Mouse (Mus musculus) heart, embryonic 15.5 days (tissue): ENCODE measurements at regions not wholly inside any gene's neighbourhood (a gene's known extent, or its start where the extent isn't known, plus 50 kb on each side); places are given as distances from the start of the nearest gene placed in this dataset.
"Not testable (repeated sequence)": the region's sequence is repeated elsewhere in the genome, so short reads cannot be mapped to it uniquely, and the experiment has no call there.

ENCODE experiments used
- ATAC-seq: fragments of 200-750 bp; cut with Nextera tagmentation; replicated peaks from 2 replicates; pipeline ENCODE4 v1.8.0; 2017; ENCODE audit warnings: low read depth, moderate TSS enrichment; ENCODE audit not compliant: insufficient number of reproducible peaks, insufficient read depth, low FRiP score
- H3K27ac ChIP-seq: fragments of 300-500 bp; sonication (generic); 2 replicates; pipeline ENCODE4 v1.5.1; 2015; ENCODE audit warnings: mild to moderate bottlenecking, inconsistent platforms
- H3K27me3 ChIP-seq: fragments of 300-500 bp; sonication (generic); 2 replicates; pipeline ENCODE4 v1.6.1; 2015; ENCODE audit warnings: inconsistent platforms
- H3K36me3 ChIP-seq: fragments of 300-500 bp; sonication (generic); 2 replicates; pipeline ENCODE4 v1.6.1; 2015; ENCODE audit warnings: mild to moderate bottlenecking, inconsistent platforms
- H3K4me1 ChIP-seq: fragments of 300-500 bp; sonication (generic); replicated peaks from 2 replicates; pipeline ENCODE4 v1.6.1; 2015; ENCODE audit warnings: inconsistent platforms
- H3K4me2 ChIP-seq: fragments of 300-500 bp; sonication (generic); 2 replicates; pipeline ENCODE4 v1.6.1; 2015; ENCODE audit warnings: inconsistent platforms, mild to moderate bottlenecking, moderate library complexity
- H3K4me3 ChIP-seq: fragments of 300-500 bp; sonication (generic); 2 replicates; pipeline ENCODE4 v1.5.1; 2015; ENCODE audit warnings: mild to moderate bottlenecking, inconsistent platforms
- H3K9ac ChIP-seq: fragments of 300-500 bp; sonication (generic); 2 replicates; pipeline ENCODE4 v1.6.1; 2015; ENCODE audit warnings: mild to moderate bottlenecking, inconsistent platforms
- H3K9me3 ChIP-seq: fragments of 300-500 bp; sonication (generic); replicated peaks from 2 replicates; pipeline ENCODE4 v1.6.1; 2016; ENCODE audit warnings: inconsistent platforms
- WGBS: fragments of 180-500 bp; shearing (Covaris S2); methylation state at CpG from one replicate; pipeline ENCODE4 v1.1.7; 2015; ENCODE audit warnings: mixed read lengths; 5-methylcytosine and 5-hydroxymethylcytosine counted together

- no peaks in the 10 kb centered on the region for H3K36me3 ChIP-seq
- H3K4me3 ChIP-seq = no peak overlapping the region
- no peak overlapping the region for H3K4me2 ChIP-seq
- H3K27ac ChIP-seq = no peak overlapping the region
- ATAC-seq = no peak
- no peaks in the 10 kb centered on the region for H3K4me1 ChIP-seq
- no peaks in the 10 kb centered on the region for H3K27me3 ChIP-seq
- no peak overlapping the region for H3K9ac ChIP-seq
- H3K9me3 ChIP-seq = no peaks in the 10 kb centered on the region
- WGBS = 63% methylated on average over 1 of the region's 1 CpGs
Measured at GRCm38 (mm10) chr10:43674749-43675148, 96.7 kb downstream of the Cd24a start.

GRCm38 (mm10) chr10:43675495-43675894 is 97.4 kb downstream of the Cd24a start:
- not testable (repeated sequence) for H3K4me1 ChIP-seq, H3K4me3 ChIP-seq, ATAC-seq, H3K9me3 ChIP-seq, H3K36me3 ChIP-seq, H3K27ac ChIP-seq, H3K27me3 ChIP-seq, H3K4me2 ChIP-seq, H3K9ac ChIP-seq
- WGBS = 67% methylated on average over 1 of the region's 1 CpGs

GRCm38 (mm10) chr10:43676289-43676688 is 98.2 kb downstream of the Cd24a start:
- H3K27ac ChIP-seq = no peak overlapping the region
- no peaks in the 10 kb centered on the region for H3K27me3 ChIP-seq
- no peak overlapping the region for H3K9ac ChIP-seq
- no peak for ATAC-seq
- WGBS = 68% methylated on average over 5 of the region's 5 CpGs
- no peak overlapping the region for H3K4me2 ChIP-seq
- no peaks in the 10 kb centered on the region for H3K4me1 ChIP-seq
- no peak overlapping the region for H3K4me3 ChIP-seq
- no peaks in the 10 kb centered on the region for H3K9me3 ChIP-seq
- no peaks in the 10 kb centered on the region for H3K36me3 ChIP-seq

- Histone ChIP-seq H3K4me1 (peaks cover 5% of the 10 kb centered on the region), H3K9ac (no peak overlapping the region), H3K36me3 (no peaks in the 10 kb centered on the region), H3K27ac (no peak overlapping the region), H3K9me3 (no peaks in the 10 kb centered on the region), H3K27me3 (no peaks in the 10 kb centered on the region), H3K4me2 (no peak overlapping the region), H3K4me3 (no peak overlapping the region)
- 48% methylated on average over 12 of the region's 12 CpGs for WGBS
- no peak for ATAC-seq
Measured at GRCm38 (mm10) chr10:43684247-43685033, 106.4 kb downstream of the Cd24a start.

GRCm38 (mm10) chr10:43689161-43689913 is 111.3 kb downstream of the Cd24a start:
- 0 out of 2 replicates have a peak overlapping the region, but pooled peaks have one; percentile 0 for H3K4me3 ChIP-seq
- 11% methylated on average over 10 of the region's 10 CpGs for WGBS
- H3K36me3 ChIP-seq = no peaks in the 10 kb centered on the region
- H3K27me3 ChIP-seq = no peaks in the 10 kb centered on the region
- no peaks in the 10 kb centered on the region for H3K9me3 ChIP-seq
- H3K9ac ChIP-seq = no peak overlapping the region
- peak overlapping the region; percentile 41 for H3K4me2 ChIP-seq
- H3K4me1 ChIP-seq = peaks cover 16% of the 10 kb centered on the region
- no peak for ATAC-seq
- no peak overlapping the region for H3K27ac ChIP-seq

- WGBS = 31% methylated on average over 8 of the region's 8 CpGs
- no peaks in the 10 kb centered on the region for H3K9me3 ChIP-seq
- no peaks in the 10 kb centered on the region for H3K36me3 ChIP-seq
- H3K27ac ChIP-seq = no peak overlapping the region
- H3K27me3 ChIP-seq = no peaks in the 10 kb centered on the region
- peaks cover 22% of the 10 kb centered on the region for H3K4me1 ChIP-seq
- no peak overlapping the region for H3K9ac ChIP-seq
- H3K4me2 ChIP-seq = peak overlapping the region; percentile 41
- ATAC-seq = no peak
- H3K4me3 ChIP-seq = no peak overlapping the region
Measured at GRCm38 (mm10) chr10:43689914-43690316, 111.8 kb downstream of the Cd24a start.

- Histone ChIP-seq H3K4me1 (peaks cover 21% of the 10 kb centered on the region), H3K9ac (no peak overlapping the region), H3K36me3 (no peaks in the 10 kb centered on the region), H3K4me2 (no peak overlapping the region), H3K9me3 (no peaks in the 10 kb centered on the region), H3K4me3 (no peak overlapping the region), H3K27ac (no peak overlapping the region), H3K27me3 (no peaks in the 10 kb centered on the region)
- no peak for ATAC-seq
- 35% methylated on average over 5 of the region's 5 CpGs for WGBS
Measured at GRCm38 (mm10) chr10:43693974-43694373, 115.9 kb downstream of the Cd24a start.

GRCm38 (mm10) chr10:43694508-43694907 is 116.4 kb downstream of the Cd24a start:
- Histone ChIP-seq H3K4me2 (no peak overlapping the region), H3K27ac (no peak overlapping the region)
- no peak for ATAC-seq

GRCm38 (mm10) chr10:43695470-43695869 is 117.4 kb downstream of the Cd24a start:
- Histone ChIP-seq H3K4me1 (peaks cover 13% of the 10 kb centered on the region), H3K9ac (no peak overlapping the region), H3K4me2 (no peak overlapping the region), H3K27ac (no peak overlapping the region), H3K36me3 (no peaks in the 10 kb centered on the region), H3K27me3 (no peaks in the 10 kb centered on the region), H3K4me3 (no peak overlapping the region), H3K9me3 (no peaks in the 10 kb centered on the region)
- WGBS = 76% methylated on average over 10 of the region's 10 CpGs
- no peak for ATAC-seq

More at GRCm38 (mm10) chr10:43694508-43694907, 116.4 kb downstream of the Cd24a start:
- Histone ChIP-seq H3K4me1 (peaks cover 17% of the 10 kb centered on the region), H3K4me3 (no peak overlapping the region), H3K9ac (no peak overlapping the region), H3K36me3 (no peaks in the 10 kb centered on the region), H3K9me3 (no peaks in the 10 kb centered on the region), H3K27me3 (no peaks in the 10 kb centered on the region)
- 24% methylated on average over 6 of the region's 6 CpGs for WGBS

GRCm38 (mm10) chr10:43697917-43698316 is 119.8 kb downstream of the Cd24a start:
- H3K27me3 ChIP-seq = no peaks in the 10 kb centered on the region
- peaks cover 13% of the 10 kb centered on the region for H3K4me1 ChIP-seq
- no peak for ATAC-seq
- WGBS = 40% methylated on average over 2 of the region's 2 CpGs
- no peak overlapping the region for H3K27ac ChIP-seq
- H3K9me3 ChIP-seq = no peaks in the 10 kb centered on the region
- no peaks in the 10 kb centered on the region for H3K36me3 ChIP-seq
- no peak overlapping the region for H3K9ac ChIP-seq
- H3K4me3 ChIP-seq = no peak overlapping the region
- H3K4me2 ChIP-seq = no peak overlapping the region

- Histone ChIP-seq H3K4me2 (no peak overlapping the region), H3K9me3 (no peaks in the 10 kb centered on the region), H3K27me3 (no peaks in the 10 kb centered on the region), H3K4me1 (no peaks in the 10 kb centered on the region), H3K36me3 (no peaks in the 10 kb centered on the region), H3K27ac (no peak overlapping the region), H3K4me3 (no peak overlapping the region), H3K9ac (no peak overlapping the region)
- ATAC-seq = no peak
- 80% methylated on average over 13 of the region's 13 CpGs for WGBS
Measured at GRCm38 (mm10) chr10:43700371-43701289, 122.5 kb downstream of the Cd24a start.
